Mouse (Mus musculus): ENCODE measurements at regions not wholly inside any gene's neighbourhood (a gene's known extent, or its start where the extent isn't known, plus 50 kb on each side); places are given as distances from the start of the nearest gene placed in this dataset.

GRCm38 (mm10) chrX:99561995-99562394, 90.9 kb upstream of the Pja1 start:
- 44% methylated on average over 8 of the region's 8 CpGs for WGBS

GRCm38 (mm10) chrX:99560699-99561098, 89.6 kb upstream of the Pja1 start:
- Histone ChIP-seq H3K4me2 (no peak overlapping the region), H3K36me3 (replicated peaks) (no peaks in the 10 kb centered on the region), H3K4me1 (peaks cover 16% of the 10 kb centered on the region), H3K9me3 (no peaks in the 10 kb centered on the region), H3K27me3 (replicated peaks) (peaks cover 43% of the 10 kb centered on the region), H3K9ac (no peak overlapping the region), H3K4me3 (no peak overlapping the region), H3K27ac (no peak overlapping the region)
- ATAC-seq (replicated peaks) = no peak
- WGBS = 80% methylated on average over 2 of the region's 2 CpGs

More at GRCm38 (mm10) chrX:99561995-99562394, 90.9 kb upstream of the Pja1 start:
- H3K27ac ChIP-seq = no peak overlapping the region
- H3K27me3 ChIP-seq (replicated peaks) = peaks cover 44% of the 10 kb centered on the region
- H3K9ac ChIP-seq = no peak overlapping the region
- H3K4me1 ChIP-seq = peaks cover 12% of the 10 kb centered on the region
- H3K36me3 ChIP-seq (replicated peaks) = no peaks in the 10 kb centered on the region
- H3K4me2 ChIP-seq = no peak overlapping the region
- H3K9me3 ChIP-seq = no peaks in the 10 kb centered on the region
- H3K4me3 ChIP-seq = no peak overlapping the region
- ATAC-seq (replicated peaks) = peak; percentile 76

- no peaks in the 10 kb centered on the region for H3K9me3 ChIP-seq
- H3K36me3 ChIP-seq (replicated peaks) = no peaks in the 10 kb centered on the region
- peak; percentile 28; the same call in 1 of the 2 replicates for ATAC-seq (replicated peaks)
- WGBS = 27% methylated on average over 8 of the region's 8 CpGs
- H3K4me3 ChIP-seq = no peak overlapping the region
- H3K4me1 ChIP-seq = peaks cover 10% of the 10 kb centered on the region
- peaks cover 40% of the 10 kb centered on the region for H3K27me3 ChIP-seq (replicated peaks)
- no peak overlapping the region for H3K9ac ChIP-seq
- H3K27ac ChIP-seq = peak overlapping the region; percentile 20; the same call in 1 of the 2 replicates
- H3K4me2 ChIP-seq = no peak overlapping the region
Observed at GRCm38 (mm10) chrX:99556876-99557354, 85.8 kb upstream of the Pja1 start.

GRCm38 (mm10) chrX:99555976-99556781, 85.1 kb upstream of the Pja1 start:
- Histone ChIP-seq H3K27me3 (replicated peaks) (peaks cover 47% of the 10 kb centered on the region), H3K27ac (no peak overlapping the region), H3K9me3 (no peaks in the 10 kb centered on the region), H3K4me1 (peaks cover 8% of the 10 kb centered on the region), H3K4me3 (no peak overlapping the region), H3K9ac (no peak overlapping the region), H3K36me3 (replicated peaks) (no peaks in the 10 kb centered on the region), H3K4me2 (no peak overlapping the region)
- 39% methylated on average over 13 of the region's 13 CpGs for WGBS
- peak; percentile 50; the same call in 1 of the 2 replicates for ATAC-seq (replicated peaks)

GRCm38 (mm10) chrX:99552778-99553177, 81.7 kb upstream of the Pja1 start:
- no peak overlapping the region for H3K4me2 ChIP-seq
- ATAC-seq (replicated peaks) = no peak
- peaks cover 36% of the 10 kb centered on the region for H3K27me3 ChIP-seq (replicated peaks)
- H3K27ac ChIP-seq = no peak overlapping the region
- no peak overlapping the region for H3K9ac ChIP-seq
- peaks cover 15% of the 10 kb centered on the region for H3K4me1 ChIP-seq
- no peaks in the 10 kb centered on the region for H3K36me3 ChIP-seq (replicated peaks)
- H3K4me3 ChIP-seq = no peak overlapping the region
- H3K9me3 ChIP-seq = no peaks in the 10 kb centered on the region
- 73% methylated on average over 2 of the region's 2 CpGs for WGBS

- 47% methylated on average over 7 of the region's 7 CpGs for WGBS
- ATAC-seq (replicated peaks) = peak; percentile 51
- peaks cover 30% of the 10 kb centered on the region for H3K27me3 ChIP-seq (replicated peaks)
- H3K4me1 ChIP-seq = 0 out of 2 replicates have a peak, but pooled peaks cover 7% of the 10 kb centered on the region
- H3K27ac ChIP-seq = no peak overlapping the region
- H3K9ac ChIP-seq = no peak overlapping the region
- no peaks in the 10 kb centered on the region for H3K36me3 ChIP-seq (replicated peaks)
- no peak overlapping the region for H3K4me3 ChIP-seq
- no peaks in the 10 kb centered on the region for H3K9me3 ChIP-seq
- H3K4me2 ChIP-seq = no peak overlapping the region
Observed at GRCm38 (mm10) chrX:99550057-99550760, 79.1 kb upstream of the Pja1 start.

- Histone ChIP-seq H3K4me1 (0 out of 2 replicates have a peak, but pooled peaks cover 7% of the 10 kb centered on the region), H3K9me3 (no peaks in the 10 kb centered on the region), H3K9ac (no peak overlapping the region), H3K4me2 (no peak overlapping the region), H3K36me3 (replicated peaks) (no peaks in the 10 kb centered on the region), H3K27ac (no peak overlapping the region), H3K4me3 (no peak overlapping the region), H3K27me3 (replicated peaks) (peaks cover 24% of the 10 kb centered on the region)
- 46% methylated on average over 4 of the region's 4 CpGs for WGBS
- ATAC-seq (replicated peaks) = peak; percentile 19; the same call in 1 of the 2 replicates
Observed at GRCm38 (mm10) chrX:99548284-99549019, 77.4 kb upstream of the Pja1 start.

- 90% methylated on average over 4 of the region's 4 CpGs for WGBS
- H3K9ac ChIP-seq = no peak overlapping the region
- no peak for ATAC-seq (replicated peaks)
- H3K36me3 ChIP-seq (replicated peaks) = no peaks in the 10 kb centered on the region
- H3K27ac ChIP-seq = no peak overlapping the region
- H3K4me1 ChIP-seq = no peaks in the 10 kb centered on the region
- H3K4me3 ChIP-seq = no peak overlapping the region
- no peak overlapping the region for H3K4me2 ChIP-seq
- H3K9me3 ChIP-seq = no peaks in the 10 kb centered on the region
- H3K27me3 ChIP-seq (replicated peaks) = peaks cover 9% of the 10 kb centered on the region
Observed at GRCm38 (mm10) chrX:99544410-99544809, 73.3 kb upstream of the Pja1 start.

- peaks cover 17% of the 10 kb centered on the region for H3K27me3 ChIP-seq (replicated peaks)
- no peaks in the 10 kb centered on the region for H3K9me3 ChIP-seq
- no peak overlapping the region for H3K27ac ChIP-seq
- no peak overlapping the region for H3K4me3 ChIP-seq
- no peaks in the 10 kb centered on the region for H3K4me1 ChIP-seq
- H3K4me2 ChIP-seq = no peak overlapping the region
- no peak for ATAC-seq (replicated peaks)
- no peaks in the 10 kb centered on the region for H3K36me3 ChIP-seq (replicated peaks)
- no peak overlapping the region for H3K9ac ChIP-seq
- WGBS = 97% methylated on average over 3 of the region's 3 CpGs
Observed at GRCm38 (mm10) chrX:99541916-99542315, 70.8 kb upstream of the Pja1 start.

GRCm38 (mm10) chrX:99540087-99540576, 69.1 kb upstream of the Pja1 start:
- H3K4me1 ChIP-seq = 0 out of 2 replicates have a peak, but pooled peaks cover 1% of the 10 kb centered on the region
- peak overlapping the region; percentile 42; the same call in 1 of the 2 replicates for H3K27ac ChIP-seq
- peaks cover 14% of the 10 kb centered on the region for H3K27me3 ChIP-seq (replicated peaks)

GRCm38 (mm10) chrX:99539684-99540083, 68.6 kb upstream of the Pja1 start:
- H3K36me3 ChIP-seq (replicated peaks) = no peaks in the 10 kb centered on the region
- no peak overlapping the region for H3K4me3 ChIP-seq
- no peaks in the 10 kb centered on the region for H3K9me3 ChIP-seq
- H3K9ac ChIP-seq = no peak overlapping the region
- H3K27ac ChIP-seq = peak overlapping the region; percentile 42; the same call in 1 of the 2 replicates
- no peak; the same call in 1 of the 2 replicates for ATAC-seq (replicated peaks)
- no peak overlapping the region for H3K4me2 ChIP-seq
- peaks cover 14% of the 10 kb centered on the region for H3K27me3 ChIP-seq (replicated peaks)
- H3K4me1 ChIP-seq = 0 out of 2 replicates have a peak, but pooled peaks cover 4% of the 10 kb centered on the region
- 77% methylated on average over 4 of the region's 4 CpGs for WGBS

More at GRCm38 (mm10) chrX:99540087-99540576, 69.1 kb upstream of the Pja1 start:
- Histone ChIP-seq H3K9me3 (no peaks in the 10 kb centered on the region), H3K9ac (no peak overlapping the region), H3K36me3 (replicated peaks) (no peaks in the 10 kb centered on the region), H3K4me3 (no peak overlapping the region), H3K4me2 (no peak overlapping the region)
- ATAC-seq (replicated peaks) = peak; percentile 91
- 41% methylated on average over 6 of the region's 6 CpGs for WGBS
